Mouse (Mus musculus): ENCODE data around the gene Fmo5. TPM values are rescaled to one million over a fixed set of nuclear protein-coding genes. Genes with fewer than 3 reads are reported as not detected.

Fmo5 gene
- polyA plus RNA-seq, 1 experiment from 2014 or later = 2.8 TPM

GRCm38 (mm10) chr3:97689289-97689688, 60.7 kb downstream of the Fmo5 start:
- 54% methylated on average over 2 of the region's 2 CpGs for WGBS (ENCODE audit: insufficient replicate concordance)
- no peaks in the 10 kb centered on the region for H3K27me3 ChIP-seq (ENCODE audit: control insufficient read depth, insufficient read depth, low read length)
- ATAC-seq (replicated peaks; ENCODE audit: insufficient number of reproducible peaks, low FRiP score, low TSS enrichment) = no peak
- H3K27ac ChIP-seq (ENCODE audit: low read depth, low read length) = no peak overlapping the region
- peaks cover 8% of the 10 kb centered on the region; the same call in 1 of the 2 replicates for H3K36me3 ChIP-seq (ENCODE audit: control insufficient read depth, insufficient read depth, low read length)
- H3K4me1 ChIP-seq (ENCODE audit: control insufficient read depth, insufficient read depth, low read length) = peaks cover 12% of the 10 kb centered on the region; the same call in 1 of the 2 replicates
- H3K4me3 ChIP-seq (ENCODE audit: low read depth, low read length) = no peak overlapping the region
- no peak overlapping the region for H3K4me2 ChIP-seq
- no peak overlapping the region for H3K9ac ChIP-seq (ENCODE audit: low read depth, low read length)
- no peaks in the 10 kb centered on the region for H3K9me3 ChIP-seq (replicated peaks; ENCODE audit: control insufficient read depth, low read length)

GRCm38 (mm10) chr3:97690590-97690989, 62.0 kb downstream of the Fmo5 start:
- 39% methylated on average over 7 of the region's 7 CpGs for WGBS (ENCODE audit: insufficient replicate concordance)
- H3K4me1 ChIP-seq (ENCODE audit: control insufficient read depth, insufficient read depth, low read length) = peaks cover 8% of the 10 kb centered on the region; the same call in 1 of the 2 replicates
- no peak overlapping the region for H3K27ac ChIP-seq (ENCODE audit: low read depth, low read length)
- H3K9me3 ChIP-seq (replicated peaks; ENCODE audit: control insufficient read depth, low read length) = no peaks in the 10 kb centered on the region
- peaks cover 11% of the 10 kb centered on the region for H3K36me3 ChIP-seq (ENCODE audit: control insufficient read depth, insufficient read depth, low read length)
- no peak overlapping the region for H3K4me2 ChIP-seq
- no peak overlapping the region for H3K4me3 ChIP-seq (ENCODE audit: low read depth, low read length)
- H3K27me3 ChIP-seq (ENCODE audit: control insufficient read depth, insufficient read depth, low read length) = no peaks in the 10 kb centered on the region
- no peak overlapping the region for H3K9ac ChIP-seq (ENCODE audit: low read depth, low read length)
- no peak for ATAC-seq (replicated peaks; ENCODE audit: insufficient number of reproducible peaks, low FRiP score, low TSS enrichment)

- 51% methylated on average over 12 of the region's 12 CpGs for WGBS (ENCODE audit: insufficient replicate concordance)
- Histone ChIP-seq H3K9me3 (replicated peaks; ENCODE audit: control insufficient read depth, low read length) (no peaks in the 10 kb centered on the region), H3K36me3 (ENCODE audit: control insufficient read depth, insufficient read depth, low read length) (peaks cover 11% of the 10 kb centered on the region), H3K4me2 (no peak overlapping the region), H3K4me1 (ENCODE audit: control insufficient read depth, insufficient read depth, low read length) (peaks cover 8% of the 10 kb centered on the region; the same call in 1 of the 2 replicates), H3K4me3 (ENCODE audit: low read depth, low read length) (no peak overlapping the region), H3K9ac (ENCODE audit: low read depth, low read length) (peak overlapping the region; percentile 11; the same call in 1 of the 2 replicates), H3K27me3 (ENCODE audit: control insufficient read depth, insufficient read depth, low read length) (no peaks in the 10 kb centered on the region), H3K27ac (ENCODE audit: low read depth, low read length) (no peak overlapping the region)
- ATAC-seq (replicated peaks; ENCODE audit: insufficient number of reproducible peaks, low FRiP score, low TSS enrichment) = no peak
Measured at GRCm38 (mm10) chr3:97691443-97692017, 62.9 kb downstream of the Fmo5 start.

- ATAC-seq (replicated peaks; ENCODE audit: insufficient number of reproducible peaks, low FRiP score, low TSS enrichment) = no peak
- H3K36me3 ChIP-seq (ENCODE audit: control insufficient read depth, insufficient read depth, low read length) = peaks cover 11% of the 10 kb centered on the region
- H3K27ac ChIP-seq (ENCODE audit: low read depth, low read length) = no peak overlapping the region
- WGBS (ENCODE audit: insufficient replicate concordance) = 80% methylated on average over 6 of the region's 6 CpGs
- no peaks in the 10 kb centered on the region for H3K9me3 ChIP-seq (replicated peaks; ENCODE audit: control insufficient read depth, low read length)
- no peaks in the 10 kb centered on the region for H3K27me3 ChIP-seq (ENCODE audit: control insufficient read depth, insufficient read depth, low read length)
- H3K4me3 ChIP-seq (ENCODE audit: low read depth, low read length) = no peak overlapping the region
- H3K4me1 ChIP-seq (ENCODE audit: control insufficient read depth, insufficient read depth, low read length) = peaks cover 8% of the 10 kb centered on the region; the same call in 1 of the 2 replicates
- H3K9ac ChIP-seq (ENCODE audit: low read depth, low read length) = no peak overlapping the region
- no peak overlapping the region for H3K4me2 ChIP-seq
Measured at GRCm38 (mm10) chr3:97693806-97694205, 65.2 kb downstream of the Fmo5 start.

- WGBS (ENCODE audit: insufficient replicate concordance) = 83% methylated on average over 9 of the region's 9 CpGs
- no peak overlapping the region for H3K27ac ChIP-seq (ENCODE audit: low read depth, low read length)
- H3K9me3 ChIP-seq (replicated peaks; ENCODE audit: control insufficient read depth, low read length) = no peaks in the 10 kb centered on the region
- H3K9ac ChIP-seq (ENCODE audit: low read depth, low read length) = no peak overlapping the region
- no peaks in the 10 kb centered on the region for H3K27me3 ChIP-seq (ENCODE audit: control insufficient read depth, insufficient read depth, low read length)
- no peak overlapping the region for H3K4me3 ChIP-seq (ENCODE audit: low read depth, low read length)
- ATAC-seq (replicated peaks; ENCODE audit: insufficient number of reproducible peaks, low FRiP score, low TSS enrichment) = no peak
- no peak overlapping the region for H3K4me2 ChIP-seq
- H3K36me3 ChIP-seq (ENCODE audit: control insufficient read depth, insufficient read depth, low read length) = peaks cover 16% of the 10 kb centered on the region; the same call in 1 of the 2 replicates
- H3K4me1 ChIP-seq (ENCODE audit: control insufficient read depth, insufficient read depth, low read length) = peaks cover 1% of the 10 kb centered on the region; the same call in 1 of the 2 replicates
Measured at GRCm38 (mm10) chr3:97696866-97697265, 68.3 kb downstream of the Fmo5 start.

- no peak for ATAC-seq (replicated peaks; ENCODE audit: insufficient number of reproducible peaks, low FRiP score, low TSS enrichment)
- Histone ChIP-seq H3K4me1 (ENCODE audit: control insufficient read depth, insufficient read depth, low read length) (no peaks in the 10 kb centered on the region), H3K4me2 (no peak overlapping the region), H3K9me3 (replicated peaks; ENCODE audit: control insufficient read depth, low read length) (no peaks in the 10 kb centered on the region), H3K27ac (ENCODE audit: low read depth, low read length) (no peak overlapping the region), H3K36me3 (ENCODE audit: control insufficient read depth, insufficient read depth, low read length) (peaks cover 14% of the 10 kb centered on the region; the same call in 1 of the 2 replicates), H3K9ac (ENCODE audit: low read depth, low read length) (no peak overlapping the region), H3K27me3 (ENCODE audit: control insufficient read depth, insufficient read depth, low read length) (no peaks in the 10 kb centered on the region), H3K4me3 (ENCODE audit: low read depth, low read length) (no peak overlapping the region)
- 67% methylated on average over 9 of the region's 9 CpGs for WGBS (ENCODE audit: insufficient replicate concordance)
Measured at GRCm38 (mm10) chr3:97697291-97697690, 68.7 kb downstream of the Fmo5 start.

GRCm38 (mm10) chr3:97699061-97699460, 70.5 kb downstream of the Fmo5 start:
- no peak for ATAC-seq (replicated peaks; ENCODE audit: insufficient number of reproducible peaks, low FRiP score, low TSS enrichment)
- H3K9ac ChIP-seq (ENCODE audit: low read depth, low read length) = no peak overlapping the region
- peaks cover 11% of the 10 kb centered on the region; the same call in 1 of the 2 replicates for H3K36me3 ChIP-seq (ENCODE audit: control insufficient read depth, insufficient read depth, low read length)
- H3K9me3 ChIP-seq (replicated peaks; ENCODE audit: control insufficient read depth, low read length) = no peaks in the 10 kb centered on the region
- no peaks in the 10 kb centered on the region for H3K4me1 ChIP-seq (ENCODE audit: control insufficient read depth, insufficient read depth, low read length)
- H3K27ac ChIP-seq (ENCODE audit: low read depth, low read length) = no peak overlapping the region
- no peaks in the 10 kb centered on the region for H3K27me3 ChIP-seq (ENCODE audit: control insufficient read depth, insufficient read depth, low read length)
- 80% methylated on average over 3 of the region's 3 CpGs for whole genome bisulfite sequencing (ENCODE audit: insufficient replicate concordance)
- no peak overlapping the region for H3K4me2 ChIP-seq
- H3K4me3 ChIP-seq (ENCODE audit: low read depth, low read length) = no peak overlapping the region

GRCm38 (mm10) chr3:97701198-97701597, 72.6 kb downstream of the Fmo5 start:
- H3K36me3 ChIP-seq (ENCODE audit: control insufficient read depth, insufficient read depth, low read length) = peaks cover 8% of the 10 kb centered on the region; the same call in 1 of the 2 replicates
- WGBS (ENCODE audit: insufficient replicate concordance) = 56% methylated on average over 3 of the region's 3 CpGs
- no peak for ATAC-seq (replicated peaks; ENCODE audit: insufficient number of reproducible peaks, low FRiP score, low TSS enrichment)

More at GRCm38 (mm10) chr3:97701198-97701597, 72.6 kb downstream of the Fmo5 start:
- Histone ChIP-seq H3K27me3 (ENCODE audit: control insufficient read depth, insufficient read depth, low read length) (no peaks in the 10 kb centered on the region), H3K4me3 (ENCODE audit: low read depth, low read length) (no peak overlapping the region), H3K27ac (ENCODE audit: low read depth, low read length) (no peak overlapping the region), H3K4me1 (ENCODE audit: control insufficient read depth, insufficient read depth, low read length) (no peaks in the 10 kb centered on the region), H3K9me3 (replicated peaks; ENCODE audit: control insufficient read depth, low read length) (no peaks in the 10 kb centered on the region), H3K4me2 (no peak overlapping the region), H3K9ac (ENCODE audit: low read depth, low read length) (no peak overlapping the region)
